Mouse (Mus musculus): ENCODE data around the gene Cabp4. TPM values are rescaled to one million over a fixed set of nuclear protein-coding genes. Genes with fewer than 3 reads are reported as not detected.

Gene Cabp4
- polyA plus RNA-seq (2015; fragmentation: Nextera tagmentation; extraction: Ambion mirVana): 0.26 and 0.76 TPM in 2 replicates

DNA sequence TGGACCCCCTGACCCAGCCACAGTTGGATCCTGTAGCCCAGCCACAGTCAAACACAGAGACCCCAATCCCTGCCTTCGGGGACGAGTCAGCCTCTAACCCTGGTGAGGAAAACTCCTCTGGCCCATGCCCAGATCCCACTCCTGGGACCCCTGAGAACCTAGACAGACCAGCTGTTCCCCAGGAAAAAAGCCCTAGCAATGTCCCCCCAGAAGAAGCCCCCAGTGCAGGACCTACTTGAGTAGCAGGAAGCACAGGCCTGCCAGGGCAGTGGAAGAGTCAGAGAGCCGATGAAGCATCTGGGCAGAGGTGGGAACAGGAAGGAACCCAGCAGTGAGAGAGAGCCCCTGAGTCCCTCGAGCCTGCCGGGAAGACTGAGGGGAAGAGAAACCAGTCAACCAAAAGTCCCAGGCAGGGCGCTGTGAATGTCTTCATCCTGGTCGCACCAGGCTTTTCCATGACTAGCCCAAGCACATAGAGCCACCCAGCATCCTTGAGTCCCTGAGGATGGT is at the start of gene Cabp4:
Gene Cabp4 (minus strand): TSS at position 275 of the 510 bp plus-strand sequence.

DNA sequence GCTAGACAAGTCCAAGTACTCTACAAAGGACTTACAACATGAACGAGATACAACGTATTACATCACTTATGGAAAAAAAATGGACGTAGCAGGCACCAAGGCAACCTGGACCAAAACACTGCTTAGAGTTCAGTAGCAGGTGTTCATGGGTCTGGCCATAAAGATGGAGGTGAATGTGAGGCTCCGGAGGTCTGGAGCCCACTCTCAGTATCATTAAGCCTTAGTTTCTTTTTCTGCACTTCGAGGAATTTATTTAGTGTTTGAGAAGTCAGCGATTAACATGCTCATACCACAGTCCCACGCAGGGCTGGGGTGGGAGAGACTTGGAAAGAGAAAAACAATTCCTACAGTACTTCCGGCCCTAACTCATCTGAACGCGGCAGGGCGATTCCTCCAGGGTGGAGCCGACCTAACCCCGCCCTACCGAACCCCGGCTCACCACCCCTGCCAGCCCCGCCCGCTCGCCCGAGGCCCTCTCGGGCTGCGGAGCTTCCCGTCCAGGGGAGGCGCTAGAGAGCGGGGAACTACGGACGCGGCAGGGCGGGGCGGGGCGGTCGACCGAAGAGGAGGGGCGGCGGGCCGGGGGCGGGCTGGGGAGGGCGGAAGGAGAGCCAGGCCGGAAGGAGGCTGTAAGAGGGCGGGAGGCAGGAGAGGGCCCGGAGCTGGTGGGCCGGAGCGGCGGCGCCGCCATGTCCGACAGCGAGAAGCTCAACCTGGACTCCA is 47.9 kb upstream of the Cabp4 start, which contains the start of gene Ppp1ca:
Gene Ppp1ca (plus strand): TSS at position 538 of the 723 bp plus-strand sequence.

DNA sequence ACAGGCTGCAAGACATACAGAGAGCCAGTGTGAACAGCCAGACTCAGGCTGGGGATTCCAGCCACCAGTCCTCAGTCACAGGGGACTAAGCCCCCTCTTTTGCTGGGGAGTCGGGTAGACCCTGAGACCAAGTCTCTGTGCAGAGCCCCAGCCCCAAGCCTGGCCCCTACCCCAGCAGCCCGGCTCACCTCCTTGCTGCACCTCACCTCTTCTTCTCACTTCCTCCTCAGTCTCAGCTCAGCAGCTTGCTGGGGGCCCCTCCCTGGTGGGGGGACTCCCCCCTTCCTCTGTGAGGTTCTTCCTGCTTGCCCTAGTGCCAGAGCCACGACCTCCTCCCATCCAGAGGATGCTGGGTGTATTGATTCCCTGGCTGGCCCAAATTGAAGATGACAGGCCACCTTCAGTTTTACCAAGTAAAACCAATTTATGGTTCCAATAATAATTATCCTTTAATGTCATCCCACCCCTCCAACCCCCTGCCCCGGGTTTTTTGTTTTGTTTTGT is 47.0 kb upstream of the Cabp4 start, which contains the start of gene Tbc1d10c:
Gene Tbc1d10c (minus strand): TSS at position 454 of the 504 bp plus-strand sequence.

DNA sequence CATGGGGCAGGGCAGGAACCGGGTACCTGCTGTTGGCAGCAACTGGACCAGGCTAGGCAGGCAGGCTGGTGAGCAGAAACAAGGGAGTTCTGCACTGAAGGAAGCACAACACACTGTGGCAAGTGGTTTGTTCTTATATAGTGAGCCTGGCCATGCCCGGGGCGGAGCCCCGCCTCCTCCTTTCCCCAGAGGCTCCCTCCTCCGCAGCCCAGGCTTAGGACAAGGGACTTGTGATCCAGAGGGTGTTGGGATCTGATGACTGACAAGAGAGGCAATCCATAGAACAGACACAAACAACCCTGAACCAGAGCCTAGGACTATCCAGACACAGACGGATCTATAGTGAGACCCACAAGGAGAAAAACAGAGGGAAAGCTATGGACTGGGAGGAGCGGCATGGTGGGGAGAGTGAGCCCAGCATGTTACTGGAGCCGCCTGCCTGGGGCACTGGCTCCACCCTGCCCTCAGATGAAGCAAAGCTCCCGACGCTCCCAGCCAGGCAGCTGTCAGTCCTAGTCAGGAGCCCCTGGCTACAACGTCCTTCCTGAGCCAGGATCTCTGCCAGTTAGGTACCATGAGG is 31.6 kb upstream of the Cabp4 start, which contains the start of gene Carns1:
Gene Carns1 (minus strand): TSS at position 112 of the 580 bp plus-strand sequence.

DNA sequence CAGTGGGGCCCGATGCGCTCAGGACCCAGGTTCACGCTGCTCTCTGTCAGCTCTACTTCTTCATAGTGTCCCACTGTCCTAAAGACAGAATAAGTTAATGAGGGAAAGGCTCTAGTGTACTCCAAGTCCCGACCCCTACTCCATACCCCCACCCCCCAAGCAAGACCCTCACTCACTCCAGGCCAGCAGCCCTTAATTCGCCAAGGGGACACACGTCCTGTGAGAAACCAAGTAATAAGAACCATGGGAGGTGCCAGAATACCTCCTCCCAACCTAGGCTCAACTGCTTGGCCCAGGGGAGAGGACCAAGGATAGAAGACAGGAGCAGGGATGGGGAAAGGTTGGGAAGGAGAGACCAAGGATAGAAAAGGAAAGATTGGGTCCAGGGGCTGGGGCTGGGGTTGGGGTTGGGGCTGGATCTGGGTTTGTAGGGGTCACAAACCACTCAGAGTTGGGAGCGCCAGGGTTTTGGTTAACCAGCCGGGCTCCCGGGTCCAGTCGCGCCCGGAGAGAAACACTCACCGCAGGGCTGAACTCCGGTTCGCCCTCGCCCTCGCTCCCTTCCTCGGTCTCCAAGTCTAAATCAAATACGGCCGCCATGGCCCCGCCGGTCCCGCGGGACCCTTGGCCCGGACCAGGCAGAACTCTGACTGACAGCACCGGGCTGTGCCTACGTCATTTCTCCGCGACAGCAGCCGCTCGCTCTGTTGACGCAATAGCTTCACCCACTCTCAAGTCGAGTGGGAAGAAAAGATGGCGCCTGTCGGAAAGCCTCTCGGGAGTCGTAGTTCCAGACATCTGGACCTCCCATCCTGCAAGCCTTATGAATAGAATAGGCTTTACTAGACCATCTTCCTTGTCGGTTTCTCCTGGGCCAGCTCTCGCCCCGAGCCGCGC is 19.1 kb upstream of the Cabp4 start, which contains the start of gene Rps6kb2:
Gene Rps6kb2 (minus strand): TSS at position 709 of the 897 bp plus-strand sequence.

DNA sequence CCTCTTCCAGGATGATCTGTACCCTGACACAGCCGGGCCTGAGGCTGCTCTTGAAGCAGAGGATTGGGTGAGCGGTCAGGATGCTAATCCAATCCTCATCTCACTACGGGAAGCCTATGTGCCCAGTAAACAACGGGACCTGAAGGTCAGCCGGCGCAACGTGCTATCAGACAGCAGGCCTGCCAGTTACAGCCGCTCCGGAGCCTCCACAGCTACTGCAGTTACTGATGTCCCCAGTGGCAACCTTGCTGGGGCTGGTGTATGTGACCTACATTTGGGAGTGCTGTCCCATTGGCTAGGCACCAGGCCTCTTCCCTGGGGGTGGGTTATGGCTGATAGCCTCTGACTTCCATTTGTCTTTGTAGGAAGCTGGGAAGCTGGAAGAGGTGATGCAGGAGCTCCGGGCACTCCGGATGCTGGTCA is 9.4 kb upstream of the Cabp4 start, which contains the start of gene Ptprcap:
Gene Ptprcap (plus strand): TSS at position 373 of the 423 bp plus-strand sequence.

GRCm38 (mm10) chr19:4148491-4148806 is 4.6 kb upstream of the Cabp4 start, which contains the start of gene Coro1b:
Gene Coro1b (plus strand): TSS chr19:4148619.

DNA sequence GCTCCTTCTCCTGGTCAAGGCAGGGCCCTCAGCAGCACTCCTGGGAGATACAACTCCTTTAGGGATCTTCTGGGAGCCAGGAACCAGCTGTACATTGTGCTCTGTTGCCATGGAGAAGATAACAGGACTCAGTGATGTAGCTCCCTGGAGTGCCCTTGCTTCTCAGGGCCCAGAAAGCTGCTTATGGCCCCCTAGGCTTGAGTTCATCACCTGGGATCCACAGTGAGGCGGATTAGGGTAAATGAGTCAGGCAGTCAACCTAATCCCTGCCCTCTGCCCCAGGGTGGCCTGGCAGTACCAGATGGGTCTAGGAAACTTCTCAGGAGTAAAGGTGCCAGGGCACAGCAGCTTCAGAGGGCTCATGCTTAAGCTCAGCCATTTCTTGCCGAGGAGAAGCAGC is 4.4 kb downstream of the Cabp4 start, which contains the start of gene Gpr152:
Gene Gpr152 (plus strand): TSS at position 342 of the 400 bp plus-strand sequence.

GRCm38 (mm10) chr19:4125741-4126696 is 17.8 kb downstream of the Cabp4 start, which contains the start of gene Aip:
Gene Aip (minus strand): TSS chr19:4125858.

DNA sequence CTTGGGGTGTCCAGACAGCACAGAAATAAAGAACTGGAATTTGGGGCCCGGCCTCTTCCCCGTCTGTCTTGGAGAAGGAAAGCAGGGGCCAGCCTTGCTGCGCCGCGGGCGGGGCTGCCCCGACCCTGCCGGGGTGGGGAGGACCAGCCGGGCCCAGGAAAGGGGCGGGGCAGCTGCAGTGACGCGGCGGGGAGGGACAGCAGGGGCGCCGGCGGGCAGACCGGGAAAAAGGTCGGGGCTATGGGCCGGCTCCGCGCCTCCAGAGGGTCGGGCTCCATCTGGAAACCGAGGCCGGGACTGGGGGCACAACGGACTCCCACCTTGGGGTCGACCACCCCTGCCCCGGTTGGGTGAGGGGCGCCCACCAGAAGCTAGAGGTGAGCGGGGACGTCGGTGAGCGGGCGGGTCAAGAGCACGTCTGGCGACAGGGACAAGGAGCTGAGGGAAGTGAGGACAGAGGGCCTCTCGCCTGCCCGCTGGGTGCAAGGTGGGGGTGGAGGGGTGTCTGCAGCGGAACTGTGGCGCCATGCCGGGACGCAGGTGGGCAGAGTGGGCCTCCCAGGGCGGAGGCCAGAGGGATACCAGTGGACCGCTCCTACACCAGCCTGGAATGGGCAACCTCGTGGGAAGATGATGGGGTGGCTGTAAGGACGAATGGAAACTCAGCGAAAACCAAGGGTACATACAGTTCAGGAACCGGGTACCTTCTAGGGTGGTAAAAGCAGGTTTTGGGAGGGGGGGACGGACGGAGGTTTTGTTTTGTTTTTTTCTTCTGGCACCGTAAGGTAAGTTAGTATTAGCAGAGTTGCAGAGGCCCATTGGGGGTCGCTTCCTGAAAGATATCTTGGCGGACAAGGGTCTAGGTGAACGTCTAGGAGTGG is 43.8 kb downstream of the Cabp4 start, which contains the start of gene Pitpnm1:
Gene Pitpnm1 (plus strand): TSS at position 162 of the 881 bp plus-strand sequence.

DNA sequence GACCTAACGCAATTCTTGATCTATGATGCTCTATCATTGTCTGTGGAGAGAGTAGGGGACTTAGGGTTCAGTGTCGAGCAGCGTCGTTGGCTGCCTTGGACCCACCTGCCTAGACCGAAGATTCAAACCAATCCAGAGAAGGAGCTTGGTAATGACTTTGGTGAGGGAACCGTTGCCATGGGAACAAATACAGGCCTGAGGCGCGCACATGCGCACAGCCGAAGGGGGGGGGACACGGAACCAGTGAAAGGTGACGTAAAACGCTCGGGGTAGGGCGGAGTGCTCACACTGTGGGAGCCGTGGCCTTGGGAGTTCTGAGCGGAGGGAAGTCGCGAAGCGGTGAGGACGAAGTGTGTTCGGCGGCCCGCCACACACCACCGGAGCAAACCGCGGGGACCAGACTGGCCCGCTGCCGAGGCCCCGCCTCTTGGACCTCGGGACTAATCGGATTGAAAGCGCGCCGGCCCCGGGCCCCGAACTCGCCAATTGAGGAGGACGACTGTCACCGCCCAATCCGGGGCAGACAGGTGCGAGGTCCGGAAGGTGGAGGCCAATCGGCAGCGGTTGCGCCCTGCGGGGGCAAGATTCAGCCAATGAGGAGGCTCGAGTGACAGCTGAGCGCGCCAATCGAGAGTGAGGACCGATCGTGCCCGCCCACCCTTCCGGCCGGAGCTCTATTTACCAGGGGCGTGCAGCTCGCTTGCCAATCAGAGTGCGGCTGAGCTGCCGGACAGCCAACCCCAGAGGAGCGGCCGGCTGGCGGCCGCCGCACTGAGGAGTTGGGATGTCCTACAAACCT is 47.0 kb downstream of the Cabp4 start, which contains the start of gene Cdk2ap2:
Gene Cdk2ap2 (plus strand): TSS at position 541 of the 799 bp plus-strand sequence.

Other genes starting within 250 kb of the Cabp4 start
- 19.2 and 21.3 TPM in 2 replicates for gene Tcirg1, start 236.9 kb downstream of the Cabp4 start, polyA plus RNA-seq (2015; fragmentation: Nextera tagmentation; extraction: Ambion mirVana)
- 418 and 427 TPM in 2 replicates for gene Ndufs8, start 231.3 kb downstream of the Cabp4 start, polyA plus RNA-seq (2015; fragmentation: Nextera tagmentation; extraction: Ambion mirVana)
- gene Aldh3b1, start 214.2 kb downstream of the Cabp4 start, polyA plus RNA-seq (2015; fragmentation: Nextera tagmentation; extraction: Ambion mirVana): 5.1 and 5.3 TPM in 2 replicates
- gene Unc93b1, start 208.8 kb downstream of the Cabp4 start, polyA plus RNA-seq (2015; fragmentation: Nextera tagmentation; extraction: Ambion mirVana): 18.9 and 23.6 TPM in 2 replicates
- gene Aldh3b3, start 185.4 kb downstream of the Cabp4 start, polyA plus RNA-seq (2015; fragmentation: Nextera tagmentation; extraction: Ambion mirVana): not detected in 2 replicates
- 0.45 TPM in 2 replicates for gene Aldh3b2, start 171.7 kb downstream of the Cabp4 start, polyA plus RNA-seq (2015; fragmentation: Nextera tagmentation; extraction: Ambion mirVana)
- 4.4 and 5.1 TPM in 2 replicates for gene Acy3, start 157.5 kb downstream of the Cabp4 start, polyA plus RNA-seq (2015; fragmentation: Nextera tagmentation; extraction: Ambion mirVana)
- 0.12 TPM in 1 of 2 replicates, not detected in the other for gene Tbx10, start 151.3 kb downstream of the Cabp4 start, polyA plus RNA-seq (2015; fragmentation: Nextera tagmentation; extraction: Ambion mirVana)
- gene Nudt8, start 143.5 kb downstream of the Cabp4 start, polyA plus RNA-seq (2015; fragmentation: Nextera tagmentation; extraction: Ambion mirVana): 26.9 and 27.1 TPM in 2 replicates
- 2.2 and 2.6 TPM in 2 replicates for gene Gm49405, start 143.4 kb downstream of the Cabp4 start, polyA plus RNA-seq (2015; fragmentation: Nextera tagmentation; extraction: Ambion mirVana)
- gene Doc2g, start 140.7 kb downstream of the Cabp4 start, polyA plus RNA-seq (2015; fragmentation: Nextera tagmentation; extraction: Ambion mirVana): 3.2 TPM in 2 replicates
- 281 and 291 TPM in 2 replicates for gene Ndufv1, start 131.2 kb downstream of the Cabp4 start, polyA plus RNA-seq (2015; fragmentation: Nextera tagmentation; extraction: Ambion mirVana)
- 590 and 603 TPM in 2 replicates for gene Gstp1, start 106.0 kb downstream of the Cabp4 start, polyA plus RNA-seq (2015; fragmentation: Nextera tagmentation; extraction: Ambion mirVana)
- 0.48 and 2.7 TPM in 2 replicates for gene Gstp2, start 98.0 kb downstream of the Cabp4 start, polyA plus RNA-seq (2015; fragmentation: Nextera tagmentation; extraction: Ambion mirVana)
- not detected in 2 replicates for gene Gstp3, start 84.5 kb downstream of the Cabp4 start, polyA plus RNA-seq (2015; fragmentation: Nextera tagmentation; extraction: Ambion mirVana)
- not detected in 2 replicates for gene Cabp2, start 62.5 kb downstream of the Cabp4 start, polyA plus RNA-seq (2015; fragmentation: Nextera tagmentation; extraction: Ambion mirVana)
- gene Cdk2ap2, start 46.9 kb downstream of the Cabp4 start, polyA plus RNA-seq (2015; fragmentation: Nextera tagmentation; extraction: Ambion mirVana): 74.2 and 77.2 TPM in 2 replicates
- gene Pitpnm1, start 44.0 kb downstream of the Cabp4 start, polyA plus RNA-seq (2015; fragmentation: Nextera tagmentation; extraction: Ambion mirVana): 90.8 and 110 TPM in 2 replicates
- gene Aip, start 18.2 kb downstream of the Cabp4 start, polyA plus RNA-seq (2015; fragmentation: Nextera tagmentation; extraction: Ambion mirVana): 103 and 106 TPM in 2 replicates
- gene Gpr152, start 4.2 kb downstream of the Cabp4 start, polyA plus RNA-seq (2015; fragmentation: Nextera tagmentation; extraction: Ambion mirVana): not detected in 2 replicates
- gene Coro1b, start 4.6 kb upstream of the Cabp4 start, polyA plus RNA-seq (2015; fragmentation: Nextera tagmentation; extraction: Ambion mirVana): 94.3 and 112 TPM in 2 replicates
- gene Ptprcap, start 9.6 kb upstream of the Cabp4 start, polyA plus RNA-seq (2015; fragmentation: Nextera tagmentation; extraction: Ambion mirVana): 0.70 TPM in 1 of 2 replicates, not detected in the other
- gene Rps6kb2, start 19.3 kb upstream of the Cabp4 start, polyA plus RNA-seq (2015; fragmentation: Nextera tagmentation; extraction: Ambion mirVana): 41.9 and 53.4 TPM in 2 replicates
- 6.2 and 6.6 TPM in 2 replicates for gene Carns1, start 31.4 kb upstream of the Cabp4 start, polyA plus RNA-seq (2015; fragmentation: Nextera tagmentation; extraction: Ambion mirVana)
- gene Tbc1d10c, start 47.3 kb upstream of the Cabp4 start, polyA plus RNA-seq (2015; fragmentation: Nextera tagmentation; extraction: Ambion mirVana): 1.2 and 1.6 TPM in 2 replicates
- 572 and 576 TPM in 2 replicates for gene Ppp1ca, start 48.0 kb upstream of the Cabp4 start, polyA plus RNA-seq (2015; fragmentation: Nextera tagmentation; extraction: Ambion mirVana)
- 14.9 and 15.7 TPM in 2 replicates for gene Rad9a, start 57.6 kb upstream of the Cabp4 start, polyA plus RNA-seq (2015; fragmentation: Nextera tagmentation; extraction: Ambion mirVana)
- 1.2 and 1.3 TPM in 2 replicates for gene Clcf1, start 70.2 kb upstream of the Cabp4 start, polyA plus RNA-seq (2015; fragmentation: Nextera tagmentation; extraction: Ambion mirVana)
- gene AC109138.7, start 70.3 kb upstream of the Cabp4 start, polyA plus RNA-seq (2015; fragmentation: Nextera tagmentation; extraction: Ambion mirVana): not detected in 2 replicates
- 32.9 and 33.0 TPM in 2 replicates for gene Pold4, start 87.9 kb upstream of the Cabp4 start, polyA plus RNA-seq (2015; fragmentation: Nextera tagmentation; extraction: Ambion mirVana)
- 18.8 and 24.1 TPM in 2 replicates for gene Ssh3, start 125.1 kb upstream of the Cabp4 start, polyA plus RNA-seq (2015; fragmentation: Nextera tagmentation; extraction: Ambion mirVana)
- gene Ankrd13d, start 139.1 kb upstream of the Cabp4 start, polyA plus RNA-seq (2015; fragmentation: Nextera tagmentation; extraction: Ambion mirVana): 85.0 and 93.2 TPM in 2 replicates
- gene Grk2, start 162.2 kb upstream of the Cabp4 start, polyA plus RNA-seq (2015; fragmentation: Nextera tagmentation; extraction: Ambion mirVana): 37.0 and 46.2 TPM in 2 replicates

All from neural tube, postnatal 0 days (tissue).